Mouse (Mus musculus) mesoderm, embryonic 11.5 days (tissue): ENCODE measurements at regions not wholly inside any gene's neighbourhood (a gene's known extent, or its start where the extent isn't known, plus 50 kb on each side); places are given as distances from the start of the nearest gene placed in this dataset.

ENCODE experiments used
- DNase-seq: peaks from one replicate; pipeline ENCODE4 v3.0.0-alpha.2; 2012; ENCODE audit warnings: low read depth, low spot score

- DNase-seq: no peak
Observed at GRCm38 (mm10) chr14:36819826-36820225, 148.8 kb downstream of the Ccser2 start.

- no peak for DNase-seq
Observed at GRCm38 (mm10) chr14:36802418-36802817, 166.2 kb downstream of the Ccser2 start.

GRCm38 (mm10) chr14:36799820-36800219 is 168.8 kb downstream of the Ccser2 start:
- DNase-seq: no peak

- DNase-seq: no peak
Observed at GRCm38 (mm10) chr14:36781882-36782281, 186.7 kb downstream of the Ccser2 start.

- DNase-seq: no peak
Observed at GRCm38 (mm10) chr14:36778956-36779355, 189.6 kb downstream of the Ccser2 start.

- DNase-seq: no peak
Observed at GRCm38 (mm10) chr14:36774349-36774748, 194.2 kb downstream of the Ccser2 start.

- DNase-seq: no peak
Observed at GRCm38 (mm10) chr14:36764377-36764776, 204.2 kb downstream of the Ccser2 start.

- DNase-seq: no peak
Observed at GRCm38 (mm10) chr14:36756056-36756455, 212.5 kb downstream of the Ccser2 start.

GRCm38 (mm10) chr14:36748130-36748883 is 220.3 kb downstream of the Ccser2 start:
- DNase-seq: no peak

GRCm38 (mm10) chr14:36731095-36731494 is 237.5 kb downstream of the Ccser2 start:
- no peak for DNase-seq

- DNase-seq: no peak
Observed at GRCm38 (mm10) chr14:36726092-36726491, 242.5 kb downstream of the Ccser2 start.

- no peak for DNase-seq
Observed at GRCm38 (mm10) chr14:36715684-36716083, 252.9 kb downstream of the Ccser2 start.

GRCm38 (mm10) chr14:36696993-36697392 is 271.6 kb downstream of the Ccser2 start:
- DNase-seq: no peak

GRCm38 (mm10) chr14:36691958-36692357 is 276.6 kb downstream of the Ccser2 start:
- no peak for DNase-seq

- DNase-seq: no peak
Observed at GRCm38 (mm10) chr14:36691018-36691417, 277.6 kb downstream of the Ccser2 start.

GRCm38 (mm10) chr14:36658678-36659263 is 309.8 kb downstream of the Ccser2 start:
- DNase-seq: no peak

- no peak for DNase-seq
Observed at GRCm38 (mm10) chr14:36658193-36658592, 310.4 kb downstream of the Ccser2 start.

- peak; percentile 19 for DNase-seq
Observed at GRCm38 (mm10) chr14:36652982-36653557, 315.5 kb downstream of the Ccser2 start.

GRCm38 (mm10) chr14:36651053-36651735 is 317.4 kb downstream of the Ccser2 start:
- DNase-seq: no peak

GRCm38 (mm10) chr14:36646649-36647048 is 321.9 kb downstream of the Ccser2 start:
- DNase-seq: no peak

GRCm38 (mm10) chr14:36646237-36646636 is 322.3 kb downstream of the Ccser2 start:
- no peak for DNase-seq

- no peak for DNase-seq
Observed at GRCm38 (mm10) chr14:36624822-36625221, 343.8 kb downstream of the Ccser2 start.
